Mouse (Mus musculus) MEL-GATA-1-ER (cell line): ENCODE data around the gene Cyp2r1.
"Not testable (repeated sequence)": the region's sequence is repeated elsewhere in the genome, so short reads cannot be mapped to it uniquely, and the experiment has no call there.

ENCODE experiments used
- DNase-seq: peaks from one replicate; pipeline ENCODE4 v3.0.0-alpha.2; 2012; ENCODE audit warnings: low read depth; ENCODE audit errors: extremely low read depth

Gene Cyp2r1

DNA sequence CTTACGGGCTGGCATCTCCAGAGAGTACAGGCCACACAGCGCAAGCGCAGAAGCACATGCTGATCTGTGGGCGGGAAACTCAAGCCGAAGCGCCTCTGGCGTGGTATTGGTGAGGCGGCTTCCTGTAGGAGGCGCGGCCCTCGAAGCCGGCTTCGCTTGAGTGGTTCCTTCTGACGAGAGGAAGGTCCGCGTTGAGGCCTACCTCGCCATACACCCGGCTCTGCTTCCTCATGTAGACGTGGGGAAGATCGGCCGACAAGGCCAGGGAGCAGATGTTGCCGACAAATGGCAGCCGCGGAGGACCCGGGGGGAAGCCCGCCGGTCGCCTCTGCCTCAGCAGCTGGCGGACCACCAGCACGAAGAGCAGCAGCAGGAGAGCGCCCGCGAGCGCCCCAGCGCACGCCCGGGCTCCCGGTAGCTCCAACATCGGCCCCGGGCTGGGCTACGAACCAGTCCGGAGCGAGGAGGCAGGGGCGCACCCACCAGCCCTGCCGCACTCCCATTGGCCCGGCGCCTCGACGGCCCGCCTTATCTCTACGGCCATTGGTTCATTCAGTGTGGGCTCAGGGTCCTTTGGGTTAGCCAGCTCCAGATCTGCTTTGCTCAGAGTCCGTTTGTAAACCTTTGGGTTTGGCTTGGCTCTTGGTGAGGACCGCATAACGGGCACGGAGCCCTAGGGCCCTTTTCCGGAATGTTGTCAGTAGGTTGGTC lies at the start of gene Cyp2r1:
Cyp2r1 (minus strand) TSS at position 442 of the 711 bp plus-strand sequence.
- no peak for DNase-seq

- peak; percentile 2 for DNase-seq
These were observed 31.6 kb upstream of the Cyp2r1 start for GRCm38 (mm10) chr7:114594391-114594790.

DNA sequence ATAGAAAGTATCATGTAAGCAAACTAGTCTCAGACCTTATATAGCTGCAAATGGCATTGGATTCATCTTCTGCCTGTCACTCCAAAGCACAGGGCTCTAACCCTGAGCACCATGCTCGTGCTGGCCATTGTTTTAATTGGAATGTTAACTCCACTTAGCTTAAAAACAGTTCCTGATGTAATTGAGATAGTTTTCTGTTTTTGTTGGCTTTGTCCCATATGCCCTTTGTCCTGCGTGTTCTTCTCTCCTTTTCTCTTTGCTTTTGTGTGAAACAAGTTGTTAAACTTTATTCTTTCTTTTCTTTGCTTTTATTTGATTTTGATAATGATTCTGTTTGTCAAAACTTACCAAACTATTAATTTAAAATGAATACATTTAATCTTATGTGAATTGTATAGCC lies 19.7 kb upstream of the Cyp2r1 start:
- DNase-seq: no peak

DNA sequence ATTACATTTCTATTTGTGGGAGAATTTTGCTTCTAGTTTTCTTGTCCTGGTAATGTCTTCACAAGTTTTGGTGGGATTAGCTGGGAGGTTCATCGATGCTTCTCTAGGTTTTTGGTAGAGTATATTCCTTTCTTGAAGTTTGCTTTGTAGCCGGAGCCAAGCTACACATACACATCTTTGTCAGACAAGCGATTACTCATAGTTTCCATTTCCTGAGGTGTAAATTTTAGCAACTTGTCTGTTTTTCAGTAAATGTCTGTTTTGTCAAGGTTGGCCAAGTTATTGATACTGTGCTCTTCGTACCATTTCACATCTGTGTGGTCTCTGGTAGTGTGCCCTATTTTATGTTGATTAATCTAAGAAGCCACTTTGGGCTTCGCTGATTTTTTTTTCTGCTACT lies 18.4 kb upstream of the Cyp2r1 start:
- no peak for DNase-seq

DNA sequence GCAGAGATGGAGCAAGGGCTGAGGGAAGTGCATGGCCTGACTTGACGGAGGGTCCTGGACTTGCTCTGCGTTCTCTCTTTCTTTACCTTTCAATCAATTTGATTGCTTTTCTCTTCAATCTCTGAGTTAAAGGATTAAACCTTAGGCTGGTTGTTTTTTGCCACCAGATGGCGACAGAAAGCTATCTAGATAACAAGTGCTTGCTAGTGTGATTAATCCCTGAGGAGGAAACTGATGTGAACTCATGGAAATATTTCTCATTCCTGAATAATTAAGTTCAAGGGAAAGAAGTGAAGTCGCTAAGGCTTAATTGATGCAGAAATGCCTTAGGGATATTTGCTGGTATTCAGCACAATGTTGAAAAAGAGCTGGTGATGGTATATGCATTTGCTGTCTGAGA lies 17.7 kb upstream of the Cyp2r1 start:
- DNase-seq: peak; percentile 6

- no peak for DNase-seq
These were observed 14.9 kb upstream of the Cyp2r1 start for GRCm38 (mm10) chr7:114577665-114578064.

DNA sequence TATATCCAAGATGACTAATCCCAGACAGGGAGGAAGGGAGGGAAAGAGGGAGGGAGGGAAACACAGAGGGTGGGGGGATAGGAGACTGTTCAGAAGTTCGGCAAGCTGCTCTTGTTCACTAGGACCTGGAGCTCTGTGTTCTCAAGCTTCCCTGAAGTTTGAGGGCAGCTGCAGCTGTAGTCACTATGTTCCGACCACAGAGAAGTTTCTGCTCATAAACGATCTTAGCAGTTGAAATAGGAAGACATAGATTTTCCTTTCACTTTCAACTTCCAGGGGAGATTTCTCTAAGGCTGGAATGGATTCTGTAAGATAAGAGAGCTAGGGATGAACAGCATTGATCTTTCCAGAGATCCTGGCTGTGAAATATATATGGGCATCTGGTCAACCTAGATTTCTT lies 14.2 kb upstream of the Cyp2r1 start:
- no peak for DNase-seq

DNA sequence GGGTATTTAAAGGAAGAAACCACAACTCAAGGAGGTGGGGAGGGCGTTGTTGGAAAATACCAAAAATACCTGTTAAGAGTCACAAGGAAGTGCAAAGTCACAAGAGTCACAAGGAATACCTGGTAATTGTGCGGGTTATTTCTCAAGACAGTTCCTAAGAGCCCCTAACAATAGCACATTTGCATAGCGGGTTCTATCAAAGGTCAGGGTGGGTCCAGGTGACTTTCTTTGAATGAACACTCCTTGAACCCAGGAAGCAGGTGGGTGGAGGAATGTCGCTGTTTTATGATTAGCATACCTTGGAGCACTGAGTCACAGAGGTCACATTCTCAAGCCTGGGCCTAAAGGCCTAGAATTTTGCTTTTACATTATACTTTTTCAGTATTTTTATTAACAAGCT lies 11.1 kb upstream of the Cyp2r1 start:
- not testable (repeated sequence) for DNase-seq

DNA sequence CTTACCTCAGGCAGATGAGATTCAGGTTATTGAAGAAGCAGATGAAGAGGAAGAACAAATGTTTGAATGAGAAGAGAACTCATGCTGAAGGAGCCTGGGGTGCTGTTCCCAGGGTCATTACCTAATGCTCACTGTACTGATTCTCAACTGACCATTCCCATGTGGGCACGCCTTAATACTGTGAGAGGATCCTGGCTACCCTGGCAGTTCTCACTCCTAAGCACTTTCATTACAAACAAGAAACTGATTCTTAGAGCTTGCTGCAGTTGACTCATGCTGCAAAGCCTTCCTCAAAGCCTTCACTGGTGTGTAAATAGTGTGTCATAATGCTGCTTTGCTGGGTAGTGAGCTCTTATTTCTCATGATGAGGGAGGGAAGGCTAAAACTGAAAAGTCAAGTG lies 26.6 kb downstream of the Cyp2r1 start:
- DNase-seq: no peak

GRCm38 (mm10) chr7:114526245-114526644 lies 36.5 kb downstream of the Cyp2r1 start:
- DNase-seq: no peak

GRCm38 (mm10) chr7:114520122-114520521 lies 42.6 kb downstream of the Cyp2r1 start:
- no peak for DNase-seq

GRCm38 (mm10) chr7:114508879-114509278 lies 53.9 kb downstream of the Cyp2r1 start:
- no peak for DNase-seq
